Mouse (Mus musculus): Measurements from ENCODE around the gene Sds. TPM values are rescaled to one million over a fixed set of nuclear protein-coding genes. Genes with fewer than 3 reads are reported as not detected.

Sds gene
- polyA plus RNA-seq, 1 experiment = not detected

GRCm38 (mm10) chr5:120514754-120515153, 38.4 kb downstream of the Sds start:
- no peak for DNase-seq (ENCODE audit: low spot score)

DNA sequence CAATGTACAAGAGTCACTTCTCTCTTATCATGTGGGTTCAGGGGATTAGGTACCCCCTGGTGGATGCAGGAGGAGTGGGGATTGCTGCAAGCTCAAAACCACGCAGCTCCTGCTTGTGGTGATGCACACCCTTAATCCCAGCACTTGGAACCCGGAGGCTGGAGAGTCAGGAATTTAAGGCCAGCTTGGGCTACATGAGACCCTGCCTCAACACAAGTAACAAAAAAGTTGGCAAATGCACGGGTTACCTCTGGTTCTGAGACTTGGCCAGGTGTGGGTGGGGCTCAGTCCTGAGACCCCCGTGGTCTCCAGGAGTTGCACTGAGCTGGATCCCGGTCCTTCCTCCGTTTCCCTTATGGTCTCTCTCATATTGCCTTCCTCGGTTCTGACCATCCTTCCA, 39.1 kb downstream of the Sds start:
- no peak for DNase-seq (ENCODE audit: low spot score)

GRCm38 (mm10) chr5:120516221-120516984, 40.1 kb downstream of the Sds start:
- no peak for DNase-seq (ENCODE audit: low spot score)

DNA sequence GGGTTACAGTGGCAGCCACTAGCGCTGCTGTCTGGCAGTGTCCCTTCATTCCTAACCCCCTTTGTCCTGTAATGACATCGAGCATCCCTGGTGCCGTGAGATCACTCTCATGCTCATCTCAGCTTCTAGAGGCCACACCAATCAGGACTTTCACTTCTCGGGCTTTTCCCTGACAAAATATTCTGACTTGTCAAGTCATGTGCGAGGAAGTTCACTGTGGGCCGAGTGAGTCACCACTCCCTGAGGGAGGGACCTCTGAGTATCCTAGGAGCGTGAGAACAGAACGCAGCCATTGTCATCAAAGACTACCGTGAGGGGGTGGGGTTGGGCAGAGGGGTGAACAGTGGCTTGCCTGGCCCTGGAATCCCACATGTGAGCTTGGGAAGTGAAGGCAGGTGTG, 41.2 kb downstream of the Sds start:
- DNase-seq (ENCODE audit: low spot score) = no peak

DNA sequence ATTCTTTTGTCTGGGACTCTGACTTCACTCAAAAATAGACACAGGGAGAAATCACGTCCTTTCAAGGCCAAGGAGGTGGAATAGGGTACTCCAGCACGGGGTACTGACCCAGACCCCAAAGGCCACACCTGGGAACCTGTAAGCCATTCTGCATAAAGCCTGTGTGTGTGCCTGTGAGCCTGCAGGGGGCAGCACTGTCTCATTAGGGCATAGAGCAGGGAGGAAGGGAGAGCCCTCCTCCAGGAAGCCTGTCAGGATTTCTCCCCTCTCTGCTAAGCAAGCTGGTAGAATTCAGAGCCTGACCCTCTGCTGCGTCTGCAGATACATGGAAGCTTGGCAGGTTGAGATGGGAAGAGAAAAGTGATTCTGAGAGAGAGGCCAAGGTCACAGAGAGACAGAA, 46.3 kb downstream of the Sds start:
- no peak for DNase-seq (ENCODE audit: low spot score)

DNA sequence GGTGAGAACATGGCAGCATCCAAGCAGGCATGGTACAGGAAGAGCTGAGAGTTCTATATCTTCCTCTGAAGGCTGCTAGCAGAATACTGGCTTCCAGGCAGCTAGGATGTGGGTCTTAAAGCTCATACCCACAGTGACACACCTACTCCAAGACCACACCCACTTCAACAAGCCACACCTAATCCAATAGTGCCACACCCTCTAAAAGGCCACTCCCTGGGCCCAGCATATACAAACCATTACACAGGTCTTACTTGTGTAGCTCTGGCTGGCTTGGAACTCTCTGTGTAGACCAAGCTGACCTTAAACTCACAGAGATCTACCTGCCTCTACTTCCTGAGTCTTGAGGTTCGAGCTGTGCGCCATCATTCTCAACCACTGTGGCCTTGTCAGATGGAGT, 48.4 kb downstream of the Sds start:
- DNase-seq (ENCODE audit: low spot score) = no peak

DNA sequence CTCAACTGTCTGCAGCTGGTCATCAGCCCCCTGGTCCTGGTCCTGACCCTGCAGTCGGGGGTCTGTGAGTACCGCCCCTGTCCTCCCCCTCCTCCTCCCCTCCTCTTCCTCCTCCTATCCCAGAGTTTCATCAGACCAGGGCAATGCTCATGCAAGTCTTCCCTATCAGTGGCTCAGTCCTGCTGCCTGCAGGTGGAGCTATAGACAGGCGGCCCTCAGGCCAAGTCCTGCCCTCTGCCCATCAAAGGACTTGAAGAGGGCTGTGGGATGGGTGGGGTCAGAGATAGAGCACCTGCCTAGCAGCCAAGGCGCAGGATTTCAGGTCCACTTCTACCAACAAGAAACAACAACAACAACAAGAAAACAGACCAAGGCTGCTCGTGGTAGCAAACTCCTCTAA, 49.4 kb downstream of the Sds start:
- no peak for DNase-seq (ENCODE audit: low spot score)

DNA sequence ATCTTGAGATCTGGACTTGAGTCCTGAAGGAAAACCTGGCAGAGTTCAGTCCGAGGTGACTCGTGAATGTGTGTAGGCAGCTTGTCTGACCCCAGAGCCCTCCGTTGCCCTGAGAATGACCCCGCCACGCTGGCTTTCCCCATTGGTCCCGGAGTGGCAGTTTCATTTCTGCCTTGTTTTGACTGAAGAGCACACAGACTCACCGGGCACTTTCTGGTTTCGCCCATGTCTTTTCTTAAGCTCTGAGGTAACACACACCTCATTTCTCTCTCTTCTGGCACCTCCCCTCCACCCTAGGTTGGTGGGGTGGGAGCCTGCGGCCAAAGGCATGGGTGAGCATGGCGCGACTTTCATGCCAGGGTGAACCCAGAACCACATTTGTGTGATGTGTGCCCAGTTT, 50.0 kb downstream of the Sds start:
- DNase-seq (ENCODE audit: low spot score) = no peak

DNA sequence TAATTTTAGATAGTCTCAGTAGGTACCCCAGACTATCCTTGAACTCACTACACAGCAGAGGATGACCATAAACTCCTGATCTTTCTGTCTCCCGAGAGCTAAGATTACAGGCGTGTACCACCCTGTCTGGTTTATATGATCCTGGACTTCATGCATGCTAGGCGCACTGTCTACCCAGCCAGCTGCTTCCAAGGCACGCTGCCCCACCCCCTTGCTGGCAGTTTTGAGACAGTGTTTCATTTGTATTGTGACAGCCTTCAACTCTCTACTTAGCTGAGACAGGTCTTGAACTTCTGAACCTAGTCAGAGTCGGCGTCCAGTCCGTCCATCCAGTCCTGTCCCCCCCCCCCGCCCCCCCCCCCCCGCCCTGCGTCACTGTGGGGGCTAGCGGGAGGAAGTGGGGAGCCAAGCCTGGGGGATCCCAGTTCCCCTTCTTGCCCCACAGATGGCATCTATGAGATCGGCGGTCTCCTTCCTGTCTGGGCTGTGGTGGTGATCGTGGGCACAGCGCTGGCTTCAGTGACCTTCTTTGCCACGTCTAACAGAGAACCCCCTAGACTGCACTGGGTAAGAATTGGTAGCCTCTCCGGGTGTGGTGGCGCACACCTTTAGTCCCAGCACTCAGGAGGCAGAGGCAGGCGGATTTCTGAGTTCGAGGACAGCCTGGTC, 51.1 kb downstream of the Sds start:
- DNase-seq (ENCODE audit: low spot score) = no peak

DNA sequence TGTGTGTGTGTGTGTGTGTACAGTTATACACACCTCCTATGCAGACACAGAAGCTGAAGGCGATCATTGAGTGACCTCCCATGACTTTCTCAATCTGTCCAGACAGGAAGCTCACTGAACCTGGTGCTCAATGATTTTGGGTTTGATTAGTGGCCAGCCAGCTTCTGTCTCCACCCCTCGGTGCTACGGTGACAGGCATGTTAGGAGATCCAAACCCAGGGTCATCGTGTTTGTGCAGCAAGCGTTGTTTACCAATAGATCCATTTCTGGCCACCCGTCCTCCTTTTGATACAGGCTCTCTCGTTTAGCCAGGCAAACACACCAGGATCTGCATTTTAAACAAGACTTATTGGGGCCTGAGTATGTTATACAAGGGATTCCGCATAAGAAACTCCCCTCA, 55.3 kb downstream of the Sds start:
- no peak for DNase-seq (ENCODE audit: low spot score)

Other genes with a start within 250 kb of the Sds start
- not detected in 2 replicates for gene Lhx5, start 44.8 kb upstream of the Sds start, polyA plus RNA-seq (2012; rRNA removed)
- 7.4 and 8.4 TPM in 2 replicates for gene Sdsl, start 3.7 kb upstream of the Sds start, polyA plus RNA-seq (2012; rRNA removed)
- 29.2 and 38.3 TPM in 2 replicates for gene Plbd2, start 27.1 kb downstream of the Sds start, polyA plus RNA-seq (2012; rRNA removed)
- 28.8 and 30.9 TPM in 2 replicates for gene Slc8b1, start 34.6 kb downstream of the Sds start, polyA plus RNA-seq (2012; rRNA removed)
- gene Tpcn1, start 112.1 kb downstream of the Sds start, polyA plus RNA-seq (2012; rRNA removed) = 38.6 and 55.0 TPM in 2 replicates
- 1.6 and 1.8 TPM in 2 replicates for gene Iqcd, start 112.5 kb downstream of the Sds start, polyA plus RNA-seq (2012; rRNA removed)
- gene Rita1, start 136.1 kb downstream of the Sds start, polyA plus RNA-seq (2012; rRNA removed) = 11.0 and 12.9 TPM in 2 replicates
- gene Ddx54, start 136.2 kb downstream of the Sds start, polyA plus RNA-seq (2012; rRNA removed) = 25.7 and 26.2 TPM in 2 replicates
- not detected in 2 replicates for gene Cfap73, start 157.7 kb downstream of the Sds start, polyA plus RNA-seq (2012; rRNA removed)
- gene Rasal1, start 172.3 kb downstream of the Sds start, polyA plus RNA-seq (2012; rRNA removed) = 0.81 and 1.3 TPM in 2 replicates
- 6.6 and 12.5 TPM in 2 replicates for gene Dtx1, start 235.4 kb downstream of the Sds start, polyA plus RNA-seq (2012; rRNA removed)

All from urinary bladder, adult 2 months (tissue).